Mouse (Mus musculus): ENCODE results near the gene Gprc5c.

- no peak for TF ChIP-seq RCOR1 (conservative IDR thresholded peaks at IDR 0.05; ENCODE audit: low read depth, low read length)
- TF ChIP-seq CTCF (conservative IDR thresholded peaks at IDR 0.05 in 1 of 2, IDR thresholded peaks at IDR 0.05 in 1 of 2; ENCODE audit: low read depth in 2 of 2, low read length in 2 of 2) = no peak
- TF ChIP-seq IRF4 (IDR thresholded peaks at IDR 0.05; ENCODE audit: low read depth, low read length) = no peak
- TF ChIP-seq CHD2 (IDR thresholded peaks at IDR 0.05; ENCODE audit: low read length) = no peak
- no peak for TF ChIP-seq HCFC1 (IDR thresholded peaks at IDR 0.05; ENCODE audit: low read depth, low read length)
- no peak for TF ChIP-seq POLR2AphosphoS2 (IDR thresholded peaks at IDR 0.05; ENCODE audit: low read depth, low read length)
- TF ChIP-seq PAX5 (IDR thresholded peaks at IDR 0.05; ENCODE audit: low read length) = no peak
- TF ChIP-seq MAX (IDR thresholded peaks at IDR 0.05; ENCODE audit: low read length) = no peak
- TF ChIP-seq BHLHE40 (IDR thresholded peaks at IDR 0.05; ENCODE audit: low read depth, low read length) = no peak
- no peak for TF ChIP-seq MYC (IDR thresholded peaks at IDR 0.05; ENCODE audit: low read depth, low read length)
- no peak for TF ChIP-seq TCF12 (IDR thresholded peaks at IDR 0.05; ENCODE audit: low read depth, low read length)
Observed at GRCm38 (mm10) chr11:114853174-114853838, 2.4 kb downstream of the Gprc5c start.
